In the genomic region with DNA sequence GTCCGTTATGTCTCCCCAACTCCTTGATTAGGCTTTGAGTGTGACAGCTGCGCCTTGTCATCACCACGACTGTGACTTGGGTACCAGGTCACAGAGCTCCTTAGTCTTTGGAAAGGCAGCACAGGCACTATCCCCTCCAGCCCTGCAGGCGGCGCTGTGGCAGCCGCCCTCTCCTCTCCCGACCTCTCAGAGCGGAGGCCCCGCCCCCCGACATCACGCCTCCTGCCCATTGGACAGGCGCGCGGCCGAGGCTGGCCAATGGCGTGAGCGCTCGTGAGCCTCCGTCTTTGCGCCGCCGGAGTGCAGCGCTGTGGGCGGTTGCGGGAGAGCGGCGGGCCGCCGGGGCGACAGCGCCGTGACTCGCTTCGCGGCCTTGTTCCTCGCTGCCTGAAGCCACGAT, we compare ENCODE assay signal across 7 mouse cellular contexts. TPM values are rescaled to one million over a fixed set of nuclear protein-coding genes. Genes with fewer than 3 reads are reported as not detected.
DNase-seq lines count a peak whose midpoint lies in the region; ATAC-seq and TF ChIP-seq lines count a peak whose summit lies in the region.

Srp9 (plus strand) TSS at position 232 of the 400 bp plus-strand sequence.

- peak within 1 kb of the TSS; percentile 90 for H3K4me3 ChIP-seq in intestine, postnatal 0 days (ENCODE audit: low read depth, low read length)
- H3K4me3 ChIP-seq in midbrain, embryonic 12.5 days = peak within 1 kb of the TSS; percentile 89
- H3K4me3 ChIP-seq in small intestine, adult 2 months (ENCODE audit: low read depth, low read length) = peak within 1 kb of the TSS; percentile 96

- peak; percentile 71 for TF ChIP-seq POLR2A in small intestine, adult 2 months (IDR thresholded peaks at IDR 0.05; ENCODE audit: low read depth, low read length)

- H3K4me1 ChIP-seq in intestine, postnatal 0 days (replicated peaks; ENCODE audit: control insufficient read depth, insufficient read depth, low read length) = peaks cover 3% of the 10 kb centered on the region; the same call in 1 of the 2 replicates
- H3K4me1 ChIP-seq in midbrain, embryonic 12.5 days = peaks cover 16% of the 10 kb centered on the region
- no peaks in the 10 kb centered on the region for H3K4me1 ChIP-seq in small intestine, adult 2 months (ENCODE audit: control insufficient read depth, insufficient read depth, insufficient read length, low read length)

- intact Hi-C loops in left cerebral cortex, postnatal 4 days (cut with DNase I) = loop anchor here (10.0 kb wide), 1 partner anchor 410 kb away; no protein-coding TSS in a partner anchor

- no peaks in the 10 kb centered on the region for H3K9me3 ChIP-seq in intestine, postnatal 0 days (ENCODE audit: control insufficient read depth)
- no peaks in the 10 kb centered on the region for H3K9me3 ChIP-seq in midbrain, embryonic 12.5 days

- peak within 1 kb of the TSS; percentile 73 for H3K4me2 ChIP-seq in intestine, postnatal 0 days (replicated peaks; ENCODE audit: low read depth)
- H3K4me2 ChIP-seq in midbrain, embryonic 12.5 days (replicated peaks) = peak within 1 kb of the TSS; percentile 61

- TF ChIP-seq CTCF in intestine, postnatal 0 days (IDR thresholded peaks at IDR 0.05; ENCODE audit: low read depth) = peak; percentile 99
- TF ChIP-seq CTCF in small intestine, adult 2 months (IDR thresholded peaks at IDR 0.05; ENCODE audit: extremely low read depth, insufficient read length, insufficient replicate concordance, low read depth, low read length) = peak; percentile 99

- peak; percentile 98 for ATAC-seq in intestine, postnatal 0 days
- ATAC-seq in midbrain, embryonic 12.5 days (ENCODE audit: low FRiP score, low read depth) = peak; percentile 97

- under 1% methylated on average over 36 of the region's 37 CpGs for WGBS in intestine, postnatal 0 days
- under 1% methylated on average over 37 of the region's 37 CpGs for WGBS in midbrain, embryonic 12.5 days
- WGBS in small intestine, adult 2 months = under 1% methylated on average over 37 of the region's 37 CpGs

- peaks cover 7% of the 10 kb centered on the region; the same call in 1 of the 2 replicates for H3K36me3 ChIP-seq in intestine, postnatal 0 days (ENCODE audit: control insufficient read depth, insufficient read depth)
- H3K36me3 ChIP-seq in midbrain, embryonic 12.5 days = peaks cover 16% of the 10 kb centered on the region
- peaks cover 9% of the 10 kb centered on the region for H3K36me3 ChIP-seq in small intestine, adult 2 months (ENCODE audit: control insufficient read depth, insufficient read depth, low read length)

- H3K9ac ChIP-seq in intestine, postnatal 0 days (ENCODE audit: low read depth, low read length) = peak within 1 kb of the TSS; percentile 92
- peak within 1 kb of the TSS; percentile 71 for H3K9ac ChIP-seq in midbrain, embryonic 12.5 days (replicated peaks)

- peak; percentile 96 for DNase-seq in adrenal gland, adult 8-10 months
- peak; percentile 95 for DNase-seq in embryo, embryonic 9.5 days (ENCODE audit: extremely low spot score)
- no peak for DNase-seq in gonadal fat pad, adult 2 months (ENCODE audit: low read depth)
- DNase-seq in left cerebral cortex, postnatal 4 days = peak; percentile 99

- peak within 1 kb of the TSS; percentile 86 for H3K27ac ChIP-seq in intestine, postnatal 0 days (ENCODE audit: low read depth, low read length)
- H3K27ac ChIP-seq in midbrain, embryonic 12.5 days (replicated peaks) = peak within 1 kb of the TSS; percentile 71
- peak within 1 kb of the TSS; percentile 65 for H3K27ac ChIP-seq in small intestine, adult 2 months (ENCODE audit: insufficient read depth, low read depth, low read length)

- no peaks in the 10 kb centered on the region for H3K27me3 ChIP-seq in intestine, postnatal 0 days (replicated peaks; ENCODE audit: control insufficient read depth, insufficient read depth, low read length)
- no peaks in the 10 kb centered on the region for H3K27me3 ChIP-seq in midbrain, embryonic 12.5 days
- H3K27me3 ChIP-seq in small intestine, adult 2 months (ENCODE audit: control insufficient read depth, insufficient read depth, low read length) = no peaks in the 10 kb centered on the region

RNA-seq across cellular contexts. Expression of gene Srp9, which starts in this region (rescaled TPM):
- total RNA-seq in adrenal gland, adult 8-10 months (2022) = 10 to 100 TPM; 53.2 to 85.2 (median 69.2) TPM
- 52.8 and 55.9 TPM in 2 replicates for polyA plus RNA-seq in gonadal fat pad, adult 2 months (2012; rRNA removed)
- polyA plus RNA-seq in intestine, postnatal 0 days (2015; fragmentation: Nextera tagmentation; extraction: Ambion mirVana) = 208 and 218 TPM in 2 replicates
- total RNA-seq in left cerebral cortex, postnatal 4 days (2021) = 10 to 100 TPM; 46.2 to 46.6 TPM
- 143 and 146 TPM in 2 replicates for polyA plus RNA-seq in midbrain, embryonic 12.5 days (2016; fragmentation: Nextera tagmentation; extraction: Ambion mirVana)
- polyA plus RNA-seq in small intestine, adult 2 months (2012; rRNA removed) = 14.6 and 23.5 TPM in 2 replicates
